Mouse (Mus musculus) cortical plate, adult 2 months (tissue): ENCODE data around the gene Trp53i13. TPM values are rescaled to one million over a fixed set of nuclear protein-coding genes. Genes with fewer than 3 reads are reported as not detected.

Source experiments
- H3K27ac ChIP-seq: fragments of 200-500 bp; 2 replicates; pipeline ENCODE4 v1.5.1; 2012; ENCODE audit warnings: low read length, control low read depth, inconsistent platforms; ENCODE audit not compliant: insufficient read depth
- H3K4me1 ChIP-seq: fragments of 200-500 bp; 2 replicates; pipeline ENCODE4 v1.6.1; 2011; ENCODE audit warnings: low read length; ENCODE audit not compliant: control insufficient read depth, insufficient read depth
- H3K4me3 ChIP-seq: fragments of 200-500 bp; 2 replicates; pipeline ENCODE4 v1.5.1; 2011; ENCODE audit warnings: mild to moderate bottlenecking, low read length, control low read depth; ENCODE audit not compliant: insufficient read depth
- CTCF ChIP-seq: fragments of 200-500 bp; IDR thresholded peaks from 2 replicates; pipeline ENCODE4 v1.5.1; 2011; ENCODE audit warnings: mild to moderate bottlenecking, control low read depth, low read length; ENCODE audit not compliant: insufficient read depth; ENCODE audit errors: extremely low read depth
- POLR2A ChIP-seq: fragments of 200-500 bp; IDR thresholded peaks from 2 replicates; pipeline ENCODE4 v1.6.1; 2011; ENCODE audit warnings: mild to moderate bottlenecking, low read length, control low read depth; ENCODE audit not compliant: insufficient read depth; ENCODE audit errors: extremely low read depth
- polyA plus RNA-seq: library from polyadenylated mRNA; depleted of rRNA; stranded (reverse); fragments of >200 nt; gene quantifications from 2 replicates; pipeline ENCODE4 v1.2.3, GENCODE M21; 2012; rRNA removed

Gene Trp53i13
- polyA plus RNA-seq, 1 experiment, result 7.2 TPM

DNA sequence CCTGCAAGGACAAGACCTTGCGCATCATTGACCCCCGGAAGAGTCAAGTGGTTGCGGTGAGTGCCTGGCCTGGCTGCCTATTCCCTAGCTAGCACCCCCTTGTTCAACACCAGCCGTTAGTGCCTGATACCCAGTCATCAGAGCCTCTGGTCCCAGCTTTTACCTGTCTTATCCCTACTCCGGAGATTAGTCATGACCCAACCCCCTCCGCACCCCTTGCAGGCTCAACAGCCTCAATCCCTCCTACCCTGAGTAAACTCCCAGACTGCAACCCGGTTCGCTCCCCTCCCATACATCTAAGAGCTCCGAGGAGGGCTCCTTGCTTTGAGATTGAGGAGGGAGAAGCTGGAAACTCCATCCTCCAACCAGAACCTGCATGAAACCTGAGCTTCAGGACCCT, 49.2 kb downstream of the Trp53i13 start:
- no peak for TF ChIP-seq CTCF
- no peak for TF ChIP-seq POLR2A
- Histone ChIP-seq H3K27ac (no peak overlapping the region), H3K4me3 (no peak overlapping the region), H3K4me1 (no peaks in the 10 kb centered on the region; the same call in 1 of the 2 replicates)

DNA sequence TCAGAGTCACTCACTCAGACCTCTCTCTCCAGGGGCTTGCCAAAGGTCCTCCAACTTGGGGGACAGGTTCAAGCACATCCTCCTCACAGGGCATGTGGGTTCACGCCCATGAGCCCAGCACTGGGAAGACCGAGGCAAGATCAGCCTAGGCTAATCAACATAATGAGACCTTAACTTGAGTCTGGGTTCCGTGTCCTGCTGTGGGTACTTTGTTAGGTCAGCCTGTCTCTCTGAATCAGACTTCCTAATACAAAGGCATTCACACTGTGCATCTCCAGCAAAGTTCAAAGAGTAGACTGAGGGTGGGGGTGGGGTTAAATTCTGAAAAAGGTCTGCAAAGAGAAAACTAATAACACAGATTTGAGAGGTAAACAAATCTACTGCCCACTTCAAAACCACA, 50.7 kb downstream of the Trp53i13 start:
- TF ChIP-seq CTCF (no peak), POLR2A (no peak)
- H3K4me1 ChIP-seq, result no peaks in the 10 kb centered on the region; the same call in 1 of the 2 replicates

DNA sequence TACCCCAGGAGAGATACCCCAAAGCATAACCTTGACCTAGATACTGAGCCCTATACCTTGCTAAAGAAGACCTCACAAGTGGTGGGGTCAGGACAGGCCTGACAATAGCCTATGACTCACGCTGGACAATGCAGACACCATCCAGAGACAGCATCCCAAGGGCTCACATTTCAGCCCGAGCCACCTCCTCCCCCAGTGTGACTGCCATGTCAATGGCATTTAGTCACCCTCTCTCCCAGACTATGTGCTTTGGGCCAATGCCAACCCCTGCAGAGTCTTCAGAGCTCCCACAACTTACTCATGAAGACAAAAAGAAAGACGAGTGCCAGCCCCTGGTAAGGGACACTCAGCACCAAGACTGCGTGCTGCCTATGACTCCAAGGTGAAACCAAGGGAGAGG, 51.1 kb downstream of the Trp53i13 start:
- Histone ChIP-seq H3K4me3 (no peak overlapping the region), H3K4me1 (no peaks in the 10 kb centered on the region; the same call in 1 of the 2 replicates), H3K27ac (no peak overlapping the region)
- TF ChIP-seq CTCF (no peak), POLR2A (no peak)

More for the DNA sequence above, 50.7 kb downstream of the Trp53i13 start:
- no peak overlapping the region for H3K4me3 ChIP-seq
- no peak overlapping the region for H3K27ac ChIP-seq

DNA sequence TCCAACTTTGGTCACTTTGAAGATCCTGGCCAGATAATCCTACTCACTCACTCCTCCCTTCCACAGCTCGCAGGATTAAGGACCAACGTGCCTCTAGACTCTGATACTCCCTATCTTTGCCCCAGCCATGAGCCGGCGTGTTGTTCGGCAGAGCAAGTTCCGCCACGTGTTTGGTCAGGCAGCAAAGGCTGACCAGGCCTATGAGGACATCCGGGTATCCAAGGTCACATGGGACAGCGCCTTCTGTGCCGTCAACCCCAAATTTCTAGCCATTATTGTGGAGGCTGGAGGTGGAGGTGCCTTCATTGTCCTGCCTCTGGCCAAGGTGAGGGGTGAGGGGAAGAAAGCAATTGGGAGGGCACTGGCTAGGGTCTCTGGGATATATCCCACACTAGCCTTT, 52.0 kb downstream of the Trp53i13 start:
- Histone ChIP-seq H3K27ac (no peak overlapping the region), H3K4me1 (no peaks in the 10 kb centered on the region; the same call in 1 of the 2 replicates), H3K4me3 (no peak overlapping the region; the same call in 1 of the 2 replicates)
- TF ChIP-seq POLR2A, result no peak
- TF ChIP-seq CTCF, result no peak

DNA sequence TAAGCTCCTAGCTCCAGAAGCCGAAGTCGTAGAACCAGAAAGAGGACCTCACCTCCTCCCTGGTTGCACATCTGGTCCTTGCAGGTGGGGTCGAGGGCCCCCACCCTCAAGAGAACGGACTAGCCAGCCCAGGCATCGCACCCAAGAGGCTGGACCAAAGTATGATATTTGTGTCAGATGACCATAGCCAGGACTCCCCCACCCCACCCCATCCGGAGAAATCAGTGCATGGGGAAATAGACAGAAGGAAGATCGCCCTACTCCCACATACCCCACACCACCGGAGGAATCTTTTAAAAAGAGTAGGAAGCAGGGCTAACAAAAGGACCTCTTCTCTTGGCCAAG, 52.7 kb downstream of the Trp53i13 start:
- Histone ChIP-seq H3K27ac (no peak overlapping the region), H3K4me3 (peak overlapping the region; percentile 26)

DNA sequence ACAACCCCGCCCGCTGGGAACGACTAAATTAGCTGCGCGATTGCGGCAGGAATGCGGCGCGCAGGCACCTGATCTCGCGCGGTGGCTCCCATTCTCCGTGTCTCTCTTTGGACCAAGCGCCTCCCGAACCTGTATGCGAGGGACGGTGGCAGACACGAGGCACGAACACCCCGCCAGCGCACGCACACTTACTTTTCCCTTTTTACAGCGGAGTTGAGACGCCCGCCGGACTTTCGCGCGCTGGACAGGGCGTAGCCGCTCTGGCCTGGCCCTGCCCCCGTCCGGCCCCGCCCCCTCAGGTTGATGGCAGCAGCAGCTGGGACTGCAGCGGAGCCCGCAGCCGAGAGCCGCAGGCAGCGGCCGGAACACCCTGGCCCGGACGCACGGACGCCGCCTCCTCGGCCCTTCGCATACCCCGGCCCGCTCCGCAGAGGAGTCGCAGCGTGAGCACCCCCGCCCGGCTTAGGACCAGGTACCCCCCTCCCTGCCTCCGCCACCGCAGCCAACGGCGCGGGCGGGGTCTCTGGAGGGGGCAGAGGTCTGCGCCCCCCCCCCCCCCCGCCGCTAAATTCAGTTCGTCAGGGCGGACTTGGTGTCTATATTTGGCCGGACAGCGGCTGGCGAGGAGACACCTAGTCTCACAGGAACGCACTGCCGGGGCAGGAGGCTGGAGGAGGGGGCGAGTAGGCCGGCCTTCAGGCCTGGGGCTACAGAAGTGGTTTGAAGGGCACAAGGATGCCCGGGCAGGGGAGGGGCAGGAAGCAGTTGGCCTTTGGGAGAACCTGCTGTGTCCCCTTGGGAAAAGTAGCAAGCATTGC, 53.3 kb downstream of the Trp53i13 start, which contains the start of gene Coro6:
TSS of gene Coro6 (plus strand) at position 129 of the 818 bp plus-strand sequence.
- H3K27ac ChIP-seq, result no peak within 1 kb of the TSS
- no peaks in the 10 kb centered on the region; the same call in 1 of the 2 replicates for H3K4me1 ChIP-seq
- H3K4me3 ChIP-seq, result peak within 1 kb of the TSS; percentile 26
- TF ChIP-seq CTCF (no peak), POLR2A (no peak; the same call in 1 of the 2 replicates)

More for the DNA sequence above, 52.7 kb downstream of the Trp53i13 start:
- no peaks in the 10 kb centered on the region; the same call in 1 of the 2 replicates for H3K4me1 ChIP-seq
- TF ChIP-seq POLR2A (no peak), CTCF (no peak)

DNA sequence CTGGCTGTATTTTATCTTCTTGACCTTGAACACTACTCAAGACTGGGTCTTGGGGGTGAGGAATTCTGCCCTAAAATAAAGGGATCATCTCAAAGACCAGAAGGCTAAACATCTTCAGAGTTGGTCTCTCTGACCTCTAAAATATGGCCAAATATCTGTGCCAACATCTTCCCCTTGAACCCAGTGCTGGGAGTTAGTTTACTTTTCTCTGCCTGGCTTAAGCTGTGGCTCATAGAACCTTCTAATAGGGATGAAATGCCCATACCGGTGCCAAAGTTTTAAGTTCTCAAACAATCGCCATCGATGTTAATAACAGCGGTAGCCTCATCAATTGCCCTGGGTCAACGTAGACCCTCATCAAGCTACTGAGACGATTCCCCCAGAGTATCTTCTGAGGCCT, 53.9 kb downstream of the Trp53i13 start:
- Histone ChIP-seq H3K4me1 (no peaks in the 10 kb centered on the region; the same call in 1 of the 2 replicates), H3K4me3 (peak overlapping the region; percentile 26), H3K27ac (no peak overlapping the region)
- no peak for TF ChIP-seq CTCF
- TF ChIP-seq POLR2A, result no peak

Other genes starting within 250 kb of the Trp53i13 start
- gene Coro6, start 53.6 kb downstream of the Trp53i13 start, polyA plus RNA-seq, result 154 and 169 TPM in 2 replicates
- gene Ankrd13b, start 26.3 kb downstream of the Trp53i13 start, polyA plus RNA-seq, result 150 and 151 TPM in 2 replicates
- gene Git1, start 22.4 kb downstream of the Trp53i13 start, polyA plus RNA-seq, result 204 and 230 TPM in 2 replicates
- 0.64 and 0.77 TPM in 2 replicates for gene Abhd15, start 859 bp downstream of the Trp53i13 start, polyA plus RNA-seq
- gene Gm10392, start 3.2 kb upstream of the Trp53i13 start, polyA plus RNA-seq, result not detected in 2 replicates
- gene Taok1, start 91.8 kb upstream of the Trp53i13 start, polyA plus RNA-seq, result 29.7 and 29.9 TPM in 2 replicates
- gene Nufip2, start 170.2 kb upstream of the Trp53i13 start, polyA plus RNA-seq, result 15.4 and 17.2 TPM in 2 replicates
- gene Cryba1, start 209.3 kb upstream of the Trp53i13 start, polyA plus RNA-seq, result not detected in 2 replicates
- gene Myo18a, start 247.3 kb upstream of the Trp53i13 start, polyA plus RNA-seq, result 72.7 and 73.3 TPM in 2 replicates